Mouse (Mus musculus) neural tube, embryonic 11.5 days (tissue): ENCODE measurements around the gene Klhl22. TPM values are rescaled to one million over a fixed set of nuclear protein-coding genes. Genes with fewer than 3 reads are reported as not detected.

Experiments used
- ATAC-seq: fragments of 200-750 bp; cut with Nextera tagmentation; 2 replicates; pipeline ENCODE4 v1.8.0; 2017; ENCODE audit warnings: moderate number of reproducible peaks, mild to moderate bottlenecking, moderate TSS enrichment, moderate library complexity; ENCODE audit not compliant: insufficient read depth, low FRiP score, low TSS enrichment
- DNase-seq: peaks from one replicate; pipeline ENCODE4 v3.0.0-alpha.2; 2015; ENCODE audit warnings: low spot score
- H3K27ac ChIP-seq: fragments of 300-500 bp; sonication (generic); 2 replicates; pipeline ENCODE4 v1.5.1; 2014; ENCODE audit warnings: low read depth, mild to moderate bottlenecking, low read length
- H3K27me3 ChIP-seq: fragments of 300-500 bp; sonication (generic); 2 replicates; pipeline ENCODE4 v1.6.1; 2014; ENCODE audit warnings: mild to moderate bottlenecking, low read length, mixed read lengths; ENCODE audit not compliant: control insufficient read depth, insufficient read depth
- H3K36me3 ChIP-seq: fragments of 300-500 bp; sonication (generic); 2 replicates; pipeline ENCODE4 v1.6.1; 2014; ENCODE audit warnings: mild to moderate bottlenecking, low read length, moderate library complexity, mixed read lengths; ENCODE audit not compliant: control insufficient read depth, insufficient read depth
- H3K4me1 ChIP-seq: fragments of 300-500 bp; sonication (generic); 2 replicates; pipeline ENCODE4 v1.6.1; 2014; ENCODE audit warnings: low read length, mixed read lengths; ENCODE audit not compliant: control insufficient read depth, insufficient read depth
- H3K4me2 ChIP-seq: fragments of 300-500 bp; sonication (generic); 2 replicates; pipeline ENCODE4 v1.6.1; 2014; ENCODE audit warnings: low read depth, mild to moderate bottlenecking, moderate library complexity
- H3K4me3 ChIP-seq: fragments of 300-500 bp; sonication (generic); 2 replicates; pipeline ENCODE4 v1.5.1; 2014; ENCODE audit warnings: low read depth, low read length
- H3K9ac ChIP-seq: fragments of 300-500 bp; sonication (generic); 2 replicates; pipeline ENCODE4 v1.6.1; 2014; ENCODE audit warnings: mild to moderate bottlenecking, low read length
- H3K9me3 ChIP-seq: fragments of 300-500 bp; sonication (generic); 2 replicates; pipeline ENCODE4 v1.6.1; 2016; ENCODE audit warnings: low read length; ENCODE audit not compliant: control insufficient read depth
- WGBS: fragments of 180-500 bp; shearing (Covaris S2); extraction: QIAGEN DNeasy Blood & Tissue Kit; methylation state at CpG from one replicate; pipeline ENCODE4 v1.1.7; 2014; 5-methylcytosine and 5-hydroxymethylcytosine counted together
- polyA plus RNA-seq: library from polyadenylated mRNA; unstranded; fragments of >200 nt; fragmentation: Nextera tagmentation; extraction: Ambion mirVana; gene quantifications from 2 replicates; pipeline ENCODE4 v1.2.1, GENCODE M21; 2014

Klhl22 gene
- polyA plus RNA-seq, 1 experiment from 2014 or later: 62.4 TPM

DNA sequence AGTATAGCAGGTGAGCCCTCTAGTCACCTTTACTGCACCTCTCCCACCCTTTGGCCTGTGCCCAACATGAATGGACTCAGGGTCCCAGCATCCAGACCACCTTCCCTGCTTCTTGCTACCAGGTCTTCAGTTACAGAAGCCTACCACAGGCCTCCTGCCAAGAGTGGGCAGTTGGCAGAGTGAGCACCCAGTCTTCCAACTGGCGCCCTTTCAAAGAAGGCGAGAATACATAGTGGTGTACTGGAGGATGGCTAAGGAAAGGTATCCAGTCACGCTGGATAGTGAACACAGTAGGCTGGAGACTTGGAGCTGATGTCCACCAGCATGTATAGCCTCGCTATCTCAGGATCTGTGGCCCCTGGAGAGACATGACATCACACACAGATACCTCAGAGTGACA lies 34.6 kb downstream of the Klhl22 start:
- Histone ChIP-seq H3K36me3 (peaks cover 5% of the 10 kb centered on the region), H3K4me1 (peaks cover 8% of the 10 kb centered on the region; the same call in 1 of the 2 replicates), H3K27ac (no peak overlapping the region), H3K9ac (no peak overlapping the region), H3K27me3 (peaks cover 36% of the 10 kb centered on the region), H3K4me3 (no peak overlapping the region), H3K9me3 (no peaks in the 10 kb centered on the region), H3K4me2 (no peak overlapping the region)
- ATAC-seq (no peak), DNase-seq (no peak)
- WGBS: 88% methylated on average over 4 of the region's 4 CpGs

DNA sequence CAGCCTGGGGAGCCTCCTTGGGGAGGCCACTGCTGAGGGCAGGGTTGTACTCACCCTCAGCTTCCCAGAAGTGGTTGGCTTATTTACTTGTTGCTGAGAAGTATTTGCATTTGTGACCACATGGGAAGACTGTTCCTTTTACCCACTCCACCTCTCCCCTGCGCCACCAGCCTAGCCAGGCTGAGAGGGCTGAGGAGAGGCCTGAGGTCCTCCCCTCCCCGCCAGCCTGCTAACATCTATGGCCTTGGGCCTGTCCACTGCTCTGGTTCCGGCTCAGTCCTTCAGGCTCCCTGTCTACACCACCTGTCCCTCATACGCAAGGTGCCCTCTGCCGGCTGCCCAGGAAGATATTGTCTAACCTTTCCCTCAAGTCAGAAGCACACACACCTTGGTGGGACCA lies 36.2 kb downstream of the Klhl22 start:
- no peak overlapping the region for H3K27ac ChIP-seq
- no peak for ATAC-seq
- WGBS: 62% methylated on average over 5 of the region's 5 CpGs

DNA sequence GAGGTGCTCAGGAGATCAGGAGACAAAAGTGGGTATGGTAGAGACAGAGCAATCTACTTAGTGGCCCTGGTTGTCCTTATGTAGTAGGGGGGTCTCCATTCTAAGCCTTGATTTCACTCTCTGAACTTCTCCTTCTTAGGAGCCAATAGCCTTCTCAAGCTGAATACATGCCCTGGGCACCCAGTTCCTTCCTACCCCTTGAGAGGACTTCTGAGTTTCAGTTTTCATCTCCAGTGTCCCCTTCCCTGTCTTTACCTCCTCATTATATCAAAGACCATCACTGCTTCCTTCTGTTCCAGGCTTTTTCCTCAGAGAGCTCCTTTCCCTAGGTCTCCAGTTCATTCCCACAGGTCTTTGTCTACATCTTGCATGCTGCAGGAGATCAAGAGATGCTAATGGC lies 37.1 kb downstream of the Klhl22 start:
- no peaks in the 10 kb centered on the region; the same call in 1 of the 2 replicates for H3K36me3 ChIP-seq
- peak overlapping the region; percentile 65 for H3K4me2 ChIP-seq
- H3K4me1 ChIP-seq: peaks cover 8% of the 10 kb centered on the region; the same call in 1 of the 2 replicates
- ATAC-seq (no peak), DNase-seq (no peak)
- H3K27me3 ChIP-seq: peaks cover 59% of the 10 kb centered on the region
- peak overlapping the region; percentile 73 for H3K9ac ChIP-seq
- no peaks in the 10 kb centered on the region for H3K9me3 ChIP-seq
- peak overlapping the region; percentile 55 for H3K4me3 ChIP-seq
- no peak overlapping the region for H3K27ac ChIP-seq

More for the DNA sequence above, 36.2 kb downstream of the Klhl22 start:
- no peak overlapping the region for H3K4me2 ChIP-seq
- no peaks in the 10 kb centered on the region for H3K9me3 ChIP-seq
- H3K4me3 ChIP-seq: no peak overlapping the region
- no peaks in the 10 kb centered on the region; the same call in 1 of the 2 replicates for H3K36me3 ChIP-seq
- peaks cover 50% of the 10 kb centered on the region for H3K27me3 ChIP-seq
- H3K9ac ChIP-seq: no peak overlapping the region
- no peak for DNase-seq
- peaks cover 8% of the 10 kb centered on the region; the same call in 1 of the 2 replicates for H3K4me1 ChIP-seq

DNA sequence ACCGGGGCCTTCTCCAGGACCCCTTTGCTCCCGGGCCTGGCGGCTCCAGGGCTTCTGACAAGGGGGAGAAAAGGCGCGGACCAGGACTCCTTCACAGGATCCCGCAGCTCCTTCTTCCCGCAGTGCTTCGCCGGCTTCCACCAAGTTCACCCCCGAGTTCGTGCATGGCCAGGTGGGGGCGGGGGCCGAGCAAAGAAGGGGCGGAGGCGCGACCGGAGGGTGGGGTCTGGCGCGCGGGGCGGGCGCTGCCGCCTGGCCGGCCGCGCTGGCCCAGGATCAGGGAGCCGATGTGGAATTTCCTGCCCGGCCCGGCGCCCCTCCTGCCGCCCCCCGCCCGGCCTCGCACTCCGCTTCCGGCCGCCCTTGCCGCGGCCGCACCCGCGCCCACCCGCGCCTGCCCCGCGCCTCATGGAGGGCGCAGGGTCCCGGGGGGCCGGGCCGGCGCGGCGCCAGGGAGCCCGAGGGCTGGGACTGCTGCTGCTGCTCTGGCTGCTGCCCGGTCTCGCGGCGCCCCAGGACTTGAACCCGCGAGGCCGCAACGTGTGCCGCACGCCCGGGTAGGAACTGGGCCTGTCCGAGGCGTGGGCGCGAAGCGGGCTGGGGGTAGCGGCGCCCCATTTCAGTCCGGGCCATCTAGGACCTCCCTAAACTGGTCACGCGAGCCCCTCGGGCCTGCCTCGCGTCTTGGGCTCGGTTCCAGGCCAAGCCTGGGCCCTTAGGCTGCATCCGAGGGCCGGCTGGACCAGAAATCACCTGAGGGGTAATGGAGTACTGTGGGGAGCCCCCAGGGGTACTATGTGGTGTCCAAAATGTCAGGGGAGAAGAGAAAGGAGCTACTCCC lies 37.8 kb downstream of the Klhl22 start, which contains the start of gene Scarf2:
Gene Scarf2, plus strand, starts transcription at position 312 of the 841 bp plus-strand sequence.
- Histone ChIP-seq H3K4me1 (peaks cover 8% of the 10 kb centered on the region; the same call in 1 of the 2 replicates), H3K27me3 (peaks cover 66% of the 10 kb centered on the region), H3K9ac (peak within 1 kb of the TSS; percentile 73), H3K4me2 (peak within 1 kb of the TSS; percentile 65), H3K36me3 (no peaks in the 10 kb centered on the region; the same call in 1 of the 2 replicates), H3K9me3 (no peaks in the 10 kb centered on the region), H3K27ac (peak within 1 kb of the TSS; percentile 24), H3K4me3 (peak within 1 kb of the TSS; percentile 55)
- DNase-seq: peak; percentile 71
- under 1% methylated on average over 46 of the region's 81 CpGs for WGBS
- ATAC-seq: peak; percentile 21; the same call in 1 of the 2 replicates

DNA sequence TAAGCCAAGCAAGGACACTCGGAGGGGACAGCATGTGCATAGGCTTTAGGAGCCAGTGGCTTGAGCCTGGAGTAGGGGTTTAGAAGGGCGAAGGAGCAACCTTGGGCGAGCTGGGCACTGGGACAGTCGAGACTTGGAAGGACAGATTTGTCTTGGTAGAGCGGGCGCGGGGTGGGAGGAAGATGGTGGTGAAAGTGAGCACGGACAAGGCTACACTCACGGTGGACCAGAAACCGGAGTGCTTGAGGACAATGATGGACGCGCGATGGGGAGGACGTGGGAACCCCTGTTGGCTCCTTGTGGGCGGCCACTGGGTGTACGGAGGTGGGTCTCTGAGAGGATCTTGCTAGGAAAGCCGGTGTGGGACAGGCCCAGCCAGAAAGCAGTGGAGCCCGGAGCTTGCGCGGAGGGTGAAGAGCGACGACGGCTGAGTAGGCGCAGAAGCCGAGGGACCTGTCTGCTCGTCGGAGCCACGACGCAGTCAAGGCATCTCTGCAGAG lies 38.4 kb downstream of the Klhl22 start:
- WGBS: 3% methylated on average over 29 of the region's 29 CpGs
- Histone ChIP-seq H3K27ac (peak overlapping the region; percentile 24; the same call in 1 of the 2 replicates), H3K36me3 (no peaks in the 10 kb centered on the region; the same call in 1 of the 2 replicates)

DNA sequence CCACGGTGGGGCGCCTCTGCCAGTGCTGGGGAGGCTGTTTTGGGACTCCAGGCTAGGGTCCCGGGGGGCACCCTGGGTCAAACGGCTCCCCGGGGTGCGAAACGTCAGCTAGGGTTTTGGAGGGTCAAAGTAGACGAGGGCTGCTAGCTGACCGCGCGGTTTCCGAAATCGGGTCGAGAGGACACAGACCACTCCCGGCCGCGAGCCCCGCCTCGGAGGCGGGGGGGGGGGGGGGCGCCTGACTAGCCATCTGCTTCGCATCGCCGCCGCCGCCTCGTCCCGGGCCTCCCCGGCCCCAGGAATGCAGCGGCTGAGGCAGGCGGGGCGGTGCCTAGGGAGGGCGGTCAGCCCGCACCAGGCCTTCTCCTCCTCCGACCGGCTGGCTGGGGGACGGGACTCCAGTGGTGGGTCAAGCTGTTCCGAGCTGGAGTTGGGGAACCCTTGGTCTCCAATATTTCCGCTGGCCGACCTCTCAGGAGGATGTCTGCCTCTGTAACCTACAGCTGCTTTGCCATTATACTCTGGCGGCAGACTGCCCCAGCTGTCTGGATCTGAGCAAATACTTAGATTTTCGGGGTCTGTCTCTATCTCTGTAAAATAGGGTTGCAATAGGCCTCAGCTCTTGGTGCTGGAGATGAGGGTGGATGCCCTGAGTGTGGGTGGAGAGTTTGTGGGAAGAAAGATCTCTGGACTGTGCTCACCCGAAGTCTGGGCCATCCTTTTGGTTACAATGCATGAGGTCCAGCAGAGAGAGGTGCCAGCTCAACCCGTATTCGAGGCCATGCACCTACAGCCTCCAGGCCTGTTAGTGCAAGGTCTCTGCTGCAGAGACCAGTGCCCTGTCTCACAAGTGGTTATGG lies 39.1 kb downstream of the Klhl22 start:
- Histone ChIP-seq H3K27me3 (peaks cover 80% of the 10 kb centered on the region), H3K4me1 (peaks cover 20% of the 10 kb centered on the region), H3K9ac (peak overlapping the region; percentile 73), H3K36me3 (0 out of 2 replicates have a peak, but pooled peaks cover under 1% of the 10 kb centered on the region), H3K27ac (peak overlapping the region; percentile 24; the same call in 1 of the 2 replicates), H3K4me2 (peak overlapping the region; percentile 65), H3K4me3 (peak overlapping the region; percentile 55), H3K9me3 (no peaks in the 10 kb centered on the region)
- ATAC-seq (no peak), DNase-seq (peak; percentile 64)
- WGBS: 1% methylated on average over 26 of the region's 45 CpGs

More for the DNA sequence above, 38.4 kb downstream of the Klhl22 start:
- Histone ChIP-seq H3K4me2 (peak overlapping the region; percentile 65), H3K9me3 (no peaks in the 10 kb centered on the region), H3K9ac (peak overlapping the region; percentile 73), H3K4me3 (peak overlapping the region; percentile 55), H3K4me1 (peaks cover 14% of the 10 kb centered on the region), H3K27me3 (peaks cover 73% of the 10 kb centered on the region)
- ATAC-seq: no peak
- DNase-seq: peak; percentile 55

DNA sequence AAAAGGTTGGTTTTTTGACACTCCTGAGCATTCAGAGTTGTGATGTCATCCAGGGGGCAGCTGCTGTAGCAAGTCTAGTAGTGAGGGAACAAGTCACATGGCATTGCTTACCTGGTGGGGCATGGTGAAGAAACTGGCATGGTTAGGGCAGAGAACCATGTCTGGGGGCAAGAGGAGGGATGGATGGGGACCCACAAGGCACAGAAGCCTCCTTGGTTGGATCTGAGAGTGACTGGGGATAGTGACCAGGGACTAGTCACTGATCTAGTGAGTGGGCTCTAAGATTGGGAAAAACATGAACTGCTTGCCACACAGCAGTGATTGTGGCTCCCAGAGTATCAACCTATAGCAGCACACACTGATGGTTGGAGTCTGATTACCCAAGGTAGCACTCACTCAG lies 40.2 kb downstream of the Klhl22 start:
- no peak overlapping the region for H3K9ac ChIP-seq
- H3K27ac ChIP-seq: no peak overlapping the region
- peaks cover 29% of the 10 kb centered on the region for H3K4me1 ChIP-seq
- DNase-seq (no peak), ATAC-seq (no peak)
- H3K4me3 ChIP-seq: no peak overlapping the region
- no peaks in the 10 kb centered on the region for H3K9me3 ChIP-seq
- 0 out of 2 replicates have a peak, but pooled peaks cover 3% of the 10 kb centered on the region for H3K36me3 ChIP-seq
- peaks cover 90% of the 10 kb centered on the region for H3K27me3 ChIP-seq
- H3K4me2 ChIP-seq: no peak overlapping the region

DNA sequence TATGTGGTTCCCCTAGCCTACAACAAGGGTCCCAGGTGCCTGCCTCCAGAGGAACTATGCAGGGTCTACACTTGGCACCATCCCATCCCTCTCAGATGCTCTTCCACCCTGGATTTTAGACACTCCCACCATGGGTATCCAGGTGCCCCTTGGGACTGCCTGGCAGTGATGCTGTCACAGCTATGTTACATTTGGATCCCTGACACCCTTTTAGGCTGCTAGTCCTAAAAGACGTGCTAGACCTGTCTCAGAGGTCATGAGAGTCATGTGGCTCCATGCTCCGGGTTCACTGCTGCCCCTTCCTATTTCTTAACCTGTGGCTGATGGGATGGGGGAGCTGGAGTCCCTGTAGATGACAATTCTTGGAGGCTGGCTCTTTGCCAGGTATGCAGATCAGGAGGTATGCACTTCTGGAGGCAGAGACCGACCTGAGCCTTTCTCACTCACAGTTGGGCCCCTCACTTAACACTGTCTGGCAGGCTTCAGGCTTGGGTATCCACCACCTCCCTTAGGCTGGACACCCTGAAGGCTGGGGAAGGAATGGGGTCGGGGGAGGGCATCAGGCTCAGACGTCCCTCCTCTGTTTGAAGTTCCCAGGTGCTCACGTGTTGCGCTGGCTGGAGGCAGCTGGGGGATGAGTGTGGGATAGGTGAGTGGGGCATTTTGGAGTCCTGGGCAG lies 42.5 kb downstream of the Klhl22 start:
- Histone ChIP-seq H3K27ac (no peak overlapping the region), H3K4me2 (0 out of 2 replicates have a peak overlapping the region, but pooled peaks have one; percentile 12), H3K4me1 (peaks cover 40% of the 10 kb centered on the region), H3K4me3 (no peak overlapping the region), H3K9me3 (no peaks in the 10 kb centered on the region), H3K36me3 (0 out of 2 replicates have a peak, but pooled peaks cover 3% of the 10 kb centered on the region), H3K27me3 (peaks cover 97% of the 10 kb centered on the region), H3K9ac (no peak overlapping the region)
- DNase-seq (no peak), ATAC-seq (no peak)
- WGBS: 5% methylated on average over 7 of the region's 7 CpGs
